Mouse (Mus musculus): Measurements from ENCODE around the gene Map4k3. TPM values are rescaled to one million over a fixed set of nuclear protein-coding genes. Genes with fewer than 3 reads are reported as not detected.
"Not testable (repeated sequence)": the region's sequence is repeated elsewhere in the genome, so short reads cannot be mapped to it uniquely, and the experiment has no call there.

Map4k3 gene
- polyA plus RNA-seq, 1 experiment from 2014 or later, result 25.3 TPM

DNA sequence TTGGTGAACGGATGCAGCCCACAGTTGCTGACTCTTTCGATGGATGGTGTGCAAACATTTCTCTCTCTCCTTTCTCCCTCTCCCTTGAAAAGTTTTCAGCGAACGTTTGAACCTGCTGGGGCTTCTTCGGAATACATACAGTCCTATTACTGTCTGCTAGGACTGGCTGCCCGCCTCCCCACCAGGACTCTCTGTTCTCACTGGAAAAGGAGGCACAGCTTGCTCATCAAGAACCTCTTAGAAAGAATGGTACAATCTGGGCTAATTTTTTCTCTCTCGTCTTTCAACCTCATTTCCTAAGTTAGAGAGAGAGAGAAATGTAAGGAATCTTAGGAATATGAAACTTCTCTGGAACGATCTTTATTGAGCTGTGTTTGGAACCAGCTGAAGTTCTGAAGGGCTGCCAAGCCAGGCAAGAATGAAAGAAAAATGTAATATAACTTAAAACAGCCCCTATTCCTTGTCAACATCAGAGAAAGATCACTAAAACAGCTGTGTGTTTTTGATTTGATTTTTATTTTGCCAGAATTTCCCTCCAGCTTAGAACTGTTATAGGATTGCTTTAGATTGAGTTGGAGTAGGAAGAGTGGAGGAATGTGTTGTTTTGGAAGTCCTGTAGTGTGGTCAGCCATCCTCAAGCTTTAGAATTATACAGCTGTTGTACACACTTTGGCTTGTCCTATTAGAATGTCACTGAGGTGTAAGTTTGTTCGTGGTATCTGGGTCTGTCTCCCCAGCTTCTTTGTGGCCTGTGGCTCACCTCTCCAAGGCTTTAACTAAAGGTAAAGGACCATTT lies 27.0 kb upstream of the Map4k3 start:
- no peaks in the 10 kb centered on the region for H3K36me3 ChIP-seq
- H3K27ac ChIP-seq, result no peak overlapping the region; the same call in 1 of the 2 replicates
- no peaks in the 10 kb centered on the region for H3K27me3 ChIP-seq (ENCODE audit: low read depth, poor library complexity, severe bottlenecking)
- no peaks in the 10 kb centered on the region for H3K9me3 ChIP-seq (replicated peaks)
- no peak overlapping the region for H3K4me3 ChIP-seq
- no peak for DNase-seq (ENCODE audit: low spot score)
- 84% methylated on average over 9 of the region's 9 CpGs for WGBS
- H3K4me1 ChIP-seq, result peaks cover 23% of the 10 kb centered on the region

DNA sequence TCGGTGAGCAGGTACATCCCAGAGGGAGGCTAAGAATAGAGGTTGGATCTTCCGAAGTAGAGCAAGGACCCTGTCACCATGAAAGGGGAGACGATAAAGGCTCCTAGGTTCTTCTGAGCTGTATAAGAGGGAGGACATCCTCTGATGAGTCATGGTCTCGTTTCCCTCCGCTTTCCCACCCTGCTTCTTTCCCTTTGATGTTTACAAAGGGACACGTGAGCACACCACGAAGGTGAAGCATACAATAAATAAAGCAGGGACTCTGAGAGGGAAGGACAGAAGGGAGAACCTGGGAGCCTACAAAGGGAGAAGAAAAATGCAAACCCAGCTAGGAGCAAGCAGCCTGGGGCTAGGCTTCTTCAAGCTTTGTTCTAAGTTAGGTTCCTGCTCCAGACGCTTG lies 26.3 kb upstream of the Map4k3 start:
- Histone ChIP-seq H3K9me3 (replicated peaks) (no peaks in the 10 kb centered on the region), H3K36me3 (no peaks in the 10 kb centered on the region), H3K27me3 (ENCODE audit: low read depth, poor library complexity, severe bottlenecking) (no peaks in the 10 kb centered on the region), H3K4me1 (peaks cover 23% of the 10 kb centered on the region), H3K4me3 (no peak overlapping the region), H3K27ac (no peak overlapping the region; the same call in 1 of the 2 replicates)
- no peak for DNase-seq (ENCODE audit: low spot score)
- WGBS, result 55% methylated on average over 8 of the region's 8 CpGs

DNA sequence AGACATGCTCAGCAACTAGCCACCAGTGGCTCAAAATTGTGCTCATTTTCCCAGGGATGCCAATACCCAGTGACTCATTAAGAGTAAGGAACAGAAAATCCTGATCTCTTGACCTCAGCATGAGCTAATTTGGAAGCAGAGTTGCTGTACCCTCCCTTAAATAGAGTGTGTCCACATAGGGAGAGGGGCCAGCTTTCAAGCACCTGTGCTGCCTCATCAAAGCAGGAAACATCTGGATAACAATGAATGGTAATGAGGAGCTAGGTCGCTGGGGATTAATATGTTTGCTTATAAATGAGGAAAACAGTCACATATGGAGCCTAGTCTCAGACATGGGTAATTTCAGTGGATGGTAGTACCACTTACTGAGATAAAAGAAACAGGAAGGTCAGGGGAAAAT lies 24.2 kb upstream of the Map4k3 start:
- Histone ChIP-seq H3K9me3 (replicated peaks) (no peaks in the 10 kb centered on the region), H3K27ac (no peak overlapping the region), H3K36me3 (no peaks in the 10 kb centered on the region), H3K27me3 (ENCODE audit: low read depth, poor library complexity, severe bottlenecking) (no peaks in the 10 kb centered on the region), H3K4me1 (peaks cover 23% of the 10 kb centered on the region), H3K4me3 (no peak overlapping the region)
- WGBS, result 19% methylated on average over 1 of the region's 1 CpGs
- DNase-seq (ENCODE audit: low spot score), result no peak

DNA sequence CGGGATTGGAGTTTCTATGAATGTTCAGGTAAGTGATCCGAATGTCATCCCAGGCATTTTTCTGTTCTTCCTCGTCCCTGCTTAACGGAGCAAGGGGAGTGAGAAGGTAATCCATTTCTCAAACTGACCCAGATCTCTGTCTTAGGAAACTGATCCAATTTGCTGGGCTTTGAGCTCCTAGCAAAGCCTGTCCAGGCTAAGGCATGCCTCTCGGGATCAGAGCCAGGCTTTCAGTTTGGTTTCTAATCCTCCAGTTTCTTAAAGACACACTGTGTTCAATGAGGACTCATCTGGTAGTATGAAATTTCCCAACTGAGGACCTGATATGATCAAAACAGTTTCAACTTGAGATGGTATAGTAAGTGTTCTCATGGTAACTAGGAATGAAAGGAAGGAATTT lies 11.1 kb upstream of the Map4k3 start:
- Histone ChIP-seq H3K4me3 (no peak overlapping the region), H3K36me3 (no peaks in the 10 kb centered on the region), H3K4me1 (no peaks in the 10 kb centered on the region), H3K9me3 (replicated peaks) (no peaks in the 10 kb centered on the region), H3K27me3 (ENCODE audit: low read depth, poor library complexity, severe bottlenecking) (no peaks in the 10 kb centered on the region), H3K27ac (no peak overlapping the region)
- WGBS, result 89% methylated on average over 5 of the region's 5 CpGs
- DNase-seq (ENCODE audit: low spot score), result no peak

DNA sequence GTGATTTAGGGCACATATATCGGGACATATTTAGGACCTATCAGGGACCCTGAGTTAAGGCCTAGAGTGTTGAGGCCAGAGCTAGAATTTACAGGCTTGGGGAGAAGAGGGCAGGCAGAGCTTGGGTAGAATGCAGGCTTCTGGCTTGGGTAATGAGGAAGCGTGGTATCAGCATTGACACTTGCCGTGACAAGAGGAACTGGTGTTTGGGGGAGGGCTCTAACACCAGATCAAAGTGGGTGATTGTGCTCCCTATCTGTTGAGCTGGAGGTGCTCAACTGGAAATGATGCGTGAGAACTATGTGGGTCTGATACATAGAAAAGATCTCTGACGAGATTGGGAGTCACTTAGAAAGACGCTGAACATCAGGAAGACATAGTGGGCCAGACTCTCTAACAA lies 6.4 kb upstream of the Map4k3 start:
- Histone ChIP-seq H3K27me3 (ENCODE audit: low read depth, poor library complexity, severe bottlenecking) (no peaks in the 10 kb centered on the region), H3K9me3 (replicated peaks) (no peaks in the 10 kb centered on the region), H3K36me3 (no peaks in the 10 kb centered on the region), H3K4me1 (no peaks in the 10 kb centered on the region), H3K4me3 (no peak overlapping the region), H3K27ac (no peak overlapping the region)
- DNase-seq (ENCODE audit: low spot score), result no peak
- WGBS, result 65% methylated on average over 6 of the region's 6 CpGs

DNA sequence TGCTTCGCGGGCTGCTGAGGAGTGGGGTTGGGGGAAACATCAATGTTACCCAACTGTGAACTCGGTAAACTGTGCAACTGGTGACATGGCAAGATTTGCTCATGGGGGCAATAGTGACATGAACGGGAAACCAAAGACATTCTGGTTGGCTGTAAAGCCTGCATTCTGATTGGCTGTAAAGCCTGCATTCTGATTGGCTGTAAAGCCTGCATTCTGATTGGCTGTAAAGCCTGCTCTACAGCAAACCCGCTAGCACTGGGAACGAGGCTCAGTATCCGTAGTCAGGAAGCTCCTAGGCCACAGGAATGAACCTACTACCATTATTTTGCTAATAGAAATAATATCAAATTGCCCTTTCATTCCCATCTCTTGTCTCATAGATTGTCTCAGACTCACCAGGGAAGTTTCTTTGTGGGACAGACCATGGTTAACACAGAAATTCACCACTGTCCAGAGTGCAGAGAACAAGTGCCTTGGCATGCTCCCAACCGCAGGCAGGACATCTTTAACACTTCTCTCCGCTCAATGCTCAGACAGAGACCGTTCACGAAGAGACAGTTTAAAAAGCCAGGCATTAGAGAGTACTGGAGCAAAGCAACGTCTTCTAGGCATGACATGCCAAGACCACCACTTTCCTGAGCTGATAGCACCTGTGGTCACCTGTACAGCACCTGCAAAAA lies 5.0 kb upstream of the Map4k3 start:
- no peak for DNase-seq (ENCODE audit: low spot score)
- H3K27me3 ChIP-seq (ENCODE audit: low read depth, poor library complexity, severe bottlenecking), result no peaks in the 10 kb centered on the region
- H3K4me1 ChIP-seq, result peaks cover 7% of the 10 kb centered on the region
- WGBS, result 75% methylated on average over 12 of the region's 12 CpGs
- no peak overlapping the region for H3K27ac ChIP-seq
- no peaks in the 10 kb centered on the region for H3K36me3 ChIP-seq
- H3K9me3 ChIP-seq (replicated peaks), result no peaks in the 10 kb centered on the region
- H3K4me3 ChIP-seq, result no peak overlapping the region

DNA sequence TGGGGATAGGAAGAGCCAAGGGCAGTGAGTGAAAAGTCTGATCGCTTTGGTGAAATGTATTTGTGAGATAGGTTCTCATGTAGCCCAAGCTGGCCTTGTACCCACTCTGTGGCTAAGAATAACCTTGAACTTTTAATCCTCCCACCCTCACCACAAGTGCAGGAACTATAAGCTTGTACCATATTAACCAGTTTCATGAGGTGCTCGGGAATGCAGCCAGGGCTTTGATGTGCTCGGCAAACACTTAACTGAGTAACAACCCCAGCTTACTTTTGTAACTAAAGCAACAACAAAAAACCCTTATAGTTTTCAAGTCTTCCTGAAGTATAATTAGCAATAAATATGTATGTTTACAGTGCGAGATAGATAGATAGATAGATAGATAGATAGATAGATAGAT lies 4.0 kb upstream of the Map4k3 start:
- H3K9me3 ChIP-seq (replicated peaks), result no peaks in the 10 kb centered on the region
- no peaks in the 10 kb centered on the region for H3K27me3 ChIP-seq (ENCODE audit: low read depth, poor library complexity, severe bottlenecking)
- WGBS, result 87% methylated on average over 4 of the region's 4 CpGs
- H3K27ac ChIP-seq, result no peak overlapping the region
- H3K36me3 ChIP-seq, result no peaks in the 10 kb centered on the region
- peaks cover 7% of the 10 kb centered on the region for H3K4me1 ChIP-seq
- no peak overlapping the region for H3K4me3 ChIP-seq
- no peak for DNase-seq (ENCODE audit: low spot score)

DNA sequence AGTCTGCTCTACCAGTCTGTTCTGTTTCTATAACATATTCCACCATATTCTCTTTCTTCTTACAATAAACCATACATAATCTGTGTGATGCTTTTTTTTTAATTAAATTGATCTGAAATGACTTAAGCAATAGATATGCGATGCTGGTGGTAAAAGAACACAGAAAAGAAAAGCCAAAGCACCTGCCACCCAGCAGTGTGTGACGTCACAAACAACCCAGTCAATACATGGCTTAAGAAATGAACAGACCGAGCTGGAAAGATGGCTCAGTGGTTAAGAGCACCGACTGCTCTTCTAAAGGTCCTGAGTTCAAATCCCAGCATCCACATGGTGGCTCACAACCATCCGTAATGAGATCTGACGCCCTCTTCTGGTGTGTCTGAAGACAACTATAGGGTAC lies 2.0 kb upstream of the Map4k3 start:
- DNase-seq (ENCODE audit: low spot score); H3K9me3 ChIP-seq (replicated peaks); H3K27ac ChIP-seq; H3K4me3 ChIP-seq; H3K36me3 ChIP-seq; H3K27me3 ChIP-seq (ENCODE audit: low read depth, poor library complexity, severe bottlenecking): not testable (repeated sequence)
- H3K4me1 ChIP-seq, result peaks cover 20% of the 10 kb centered on the region
- WGBS, result 92% methylated on average over 6 of the region's 6 CpGs

DNA sequence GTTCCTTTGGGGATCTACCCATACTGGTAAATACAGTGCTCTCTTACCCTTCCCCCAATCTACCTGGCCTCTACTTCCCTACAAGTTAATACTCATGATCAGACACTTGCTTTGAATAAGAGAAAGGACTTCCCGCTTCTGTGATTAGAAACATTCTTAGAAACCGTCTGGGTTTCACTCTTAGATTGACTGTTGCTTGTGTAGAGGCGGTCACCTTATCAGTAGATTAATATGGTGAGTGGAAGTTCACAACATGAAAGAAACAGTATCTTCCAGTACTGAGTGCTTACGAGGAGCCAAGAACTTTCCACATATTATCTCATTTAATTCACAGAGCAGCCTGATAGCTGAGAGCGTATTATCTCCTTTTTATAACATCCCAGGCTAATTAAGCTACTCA lies 1.5 kb upstream of the Map4k3 start:
- Histone ChIP-seq H3K36me3 (peaks cover 8% of the 10 kb centered on the region), H3K27me3 (ENCODE audit: low read depth, poor library complexity, severe bottlenecking) (no peaks in the 10 kb centered on the region), H3K4me3 (no peak overlapping the region), H3K27ac (no peak overlapping the region), H3K4me1 (peaks cover 20% of the 10 kb centered on the region), H3K9me3 (replicated peaks) (no peaks in the 10 kb centered on the region)
- no peak for DNase-seq (ENCODE audit: low spot score)
- WGBS, result 81% methylated on average over 5 of the region's 5 CpGs

DNA sequence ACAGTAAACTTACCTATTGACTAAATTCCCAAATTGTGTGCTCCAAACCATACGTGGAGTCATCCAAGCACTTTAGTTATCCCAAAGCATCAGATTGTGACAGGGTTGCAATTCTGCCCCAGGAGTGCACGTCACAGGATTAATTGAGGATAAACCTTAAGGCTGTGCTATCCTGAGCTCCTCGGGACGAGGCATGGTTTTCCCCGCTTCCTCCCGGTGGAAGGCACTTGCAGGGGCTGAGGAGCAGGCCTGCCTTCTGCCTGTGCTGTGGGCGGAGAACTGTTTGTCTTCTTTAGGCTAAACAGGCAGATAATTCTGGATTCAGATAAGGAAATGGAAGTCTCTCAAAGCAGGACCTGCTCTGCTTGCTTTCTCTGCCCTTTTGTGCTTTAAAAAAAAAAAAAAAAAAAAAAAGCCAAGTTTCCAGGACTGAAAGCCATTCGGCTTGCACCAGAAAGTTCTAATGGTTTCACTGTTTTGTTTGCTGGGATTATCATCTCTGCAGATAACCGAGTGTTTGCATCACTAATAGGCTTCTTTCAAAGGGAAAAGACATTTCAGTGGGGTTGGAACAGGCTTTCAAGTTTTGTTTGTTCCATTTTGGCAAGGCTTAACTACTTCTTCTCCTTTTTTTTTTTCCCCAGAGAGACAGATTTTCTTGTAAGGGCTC lies 930 bp upstream of the Map4k3 start:
- no peak for DNase-seq (ENCODE audit: low spot score)
- 29% methylated on average over 9 of the region's 9 CpGs for WGBS
- H3K27ac ChIP-seq, result no peak overlapping the region
- H3K4me1 ChIP-seq, result peaks cover 20% of the 10 kb centered on the region
- H3K27me3 ChIP-seq (ENCODE audit: low read depth, poor library complexity, severe bottlenecking), result no peaks in the 10 kb centered on the region
- H3K36me3 ChIP-seq, result peaks cover 11% of the 10 kb centered on the region
- H3K9me3 ChIP-seq (replicated peaks), result no peaks in the 10 kb centered on the region
- H3K4me3 ChIP-seq, result peak overlapping the region; percentile 99

DNA sequence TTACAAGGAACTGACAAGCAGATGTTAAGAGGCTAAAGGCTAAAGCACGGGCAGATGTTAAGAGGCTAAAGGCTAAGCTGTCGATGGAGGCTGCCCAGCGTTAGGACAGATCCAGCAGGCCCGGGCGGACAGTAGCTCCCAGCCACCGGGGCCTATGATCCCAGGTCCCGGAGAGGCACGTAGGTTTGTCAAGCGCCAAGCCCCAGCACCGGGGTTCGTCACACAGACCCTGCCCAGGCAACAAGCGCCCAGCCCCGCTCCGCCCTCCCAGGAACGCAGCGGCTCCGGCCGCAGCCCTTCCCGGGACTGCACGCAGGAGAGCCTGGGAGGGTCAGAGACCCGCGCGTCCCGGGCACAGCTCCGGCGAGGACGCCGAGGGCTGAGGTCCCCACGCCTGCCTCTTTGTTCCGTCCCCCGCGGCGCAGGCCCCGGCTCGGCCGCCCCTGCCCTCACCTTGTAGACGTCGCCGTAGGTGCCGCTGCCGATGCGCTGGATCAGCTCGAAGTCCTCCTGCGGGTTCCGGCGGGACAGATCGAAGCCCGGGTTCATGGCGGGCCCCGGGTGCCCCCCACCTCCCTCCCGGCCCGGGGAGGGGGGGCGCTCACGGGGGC lies 839 bp downstream of the Map4k3 start:
- peak overlapping the region; percentile 99 for H3K4me3 ChIP-seq
- H3K27ac ChIP-seq, result peak overlapping the region; percentile 99
- H3K4me1 ChIP-seq, result peaks cover 23% of the 10 kb centered on the region
- under 1% methylated on average over 53 of the region's 54 CpGs for WGBS
- DNase-seq (ENCODE audit: low spot score), result peak; percentile 80
- peaks cover 16% of the 10 kb centered on the region for H3K36me3 ChIP-seq
- no peaks in the 10 kb centered on the region for H3K9me3 ChIP-seq (replicated peaks)
- no peaks in the 10 kb centered on the region for H3K27me3 ChIP-seq (ENCODE audit: low read depth, poor library complexity, severe bottlenecking)

DNA sequence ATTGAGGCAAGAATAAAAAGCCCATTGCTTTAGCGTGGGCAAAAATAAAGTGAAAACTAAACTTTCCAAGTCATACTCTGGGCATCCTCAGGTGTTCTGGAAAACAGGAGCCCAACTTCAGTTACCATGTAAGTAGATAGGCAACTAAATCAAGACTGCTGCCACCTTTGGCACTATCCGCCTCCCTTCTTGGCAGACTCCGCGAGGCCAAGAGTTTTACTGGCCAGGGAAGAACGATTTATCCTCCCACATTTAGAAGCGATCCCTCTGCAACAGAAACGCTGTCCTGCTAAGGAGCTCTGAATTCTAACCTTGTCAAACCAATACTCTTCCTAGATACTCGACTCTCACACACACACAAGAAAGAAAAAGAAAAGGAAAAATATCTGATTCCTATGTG lies 1.5 kb downstream of the Map4k3 start:
- no peak for DNase-seq (ENCODE audit: low spot score)
- Histone ChIP-seq H3K27me3 (ENCODE audit: low read depth, poor library complexity, severe bottlenecking) (no peaks in the 10 kb centered on the region), H3K27ac (peak overlapping the region; percentile 99; the same call in 1 of the 2 replicates), H3K36me3 (peaks cover 21% of the 10 kb centered on the region), H3K9me3 (replicated peaks) (no peaks in the 10 kb centered on the region), H3K4me3 (peak overlapping the region; percentile 99), H3K4me1 (peaks cover 29% of the 10 kb centered on the region)
- WGBS, result 15% methylated on average over 8 of the region's 8 CpGs

DNA sequence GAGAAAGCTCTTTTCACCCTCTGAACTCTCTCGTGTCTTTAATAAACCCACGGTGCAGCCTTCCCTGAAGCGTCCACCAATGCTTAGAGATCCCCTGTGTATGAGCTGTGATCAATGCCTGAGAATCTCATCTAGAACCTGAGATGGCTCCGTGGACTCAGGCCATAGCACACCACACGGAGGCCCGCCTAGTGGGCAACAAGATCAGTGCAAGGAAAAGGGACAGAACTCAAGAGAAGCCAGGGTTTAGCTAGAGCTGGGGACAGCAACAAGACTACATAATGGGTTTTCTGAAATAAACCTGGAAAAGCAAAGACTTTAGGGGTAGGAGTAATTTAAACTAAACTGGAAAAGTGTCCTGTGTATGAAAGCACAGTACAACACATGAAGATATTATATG lies 5.2 kb downstream of the Map4k3 start:
- no peak overlapping the region for H3K27ac ChIP-seq
- peaks cover 25% of the 10 kb centered on the region for H3K4me1 ChIP-seq
- no peaks in the 10 kb centered on the region for H3K27me3 ChIP-seq (ENCODE audit: low read depth, poor library complexity, severe bottlenecking)
- WGBS, result 85% methylated on average over 6 of the region's 6 CpGs
- no peak overlapping the region for H3K4me3 ChIP-seq
- no peaks in the 10 kb centered on the region for H3K9me3 ChIP-seq (replicated peaks)
- DNase-seq (ENCODE audit: low spot score), result no peak
- H3K36me3 ChIP-seq, result peaks cover 28% of the 10 kb centered on the region
